Mouse (Mus musculus): Measurements from ENCODE around the gene Keg1. TPM values are rescaled to one million over a fixed set of nuclear protein-coding genes. Genes with fewer than 3 reads are reported as not detected.
"Not testable (repeated sequence)": the region's sequence is repeated elsewhere in the genome, so short reads cannot be mapped to it uniquely, and the experiment has no call there.

Keg1 gene
- polyA plus RNA-seq, 1 experiment = not detected

DNA sequence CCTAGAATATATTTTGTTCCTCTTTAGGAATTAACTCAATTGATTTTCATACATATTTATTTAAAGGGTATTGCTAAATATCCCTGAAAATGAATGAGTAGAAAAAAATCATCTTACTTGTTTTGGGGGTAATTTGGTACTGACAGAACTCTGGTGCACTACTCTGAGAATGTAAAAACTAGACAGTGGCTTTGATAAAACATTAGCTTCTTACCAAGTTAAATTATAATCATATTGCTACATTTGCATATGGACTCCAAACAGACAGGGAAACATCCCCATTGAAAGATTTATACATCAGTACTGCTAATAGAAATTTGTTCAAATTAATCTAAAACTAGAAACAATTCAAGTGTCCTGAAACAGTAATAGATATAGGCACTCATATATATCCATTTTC lies 10.4 kb upstream of the Keg1 start:
- TF ChIP-seq POLR2A (IDR thresholded peaks at IDR 0.05; ENCODE audit: control insufficient read depth, low read depth, low read length) (no peak), CTCF (IDR thresholded peaks at IDR 0.05; ENCODE audit: control insufficient read depth, insufficient read depth, insufficient replicate concordance, low read depth, low read length) (no peak)
- no peaks in the 10 kb centered on the region for H3K27me3 ChIP-seq (ENCODE audit: control insufficient read depth, insufficient read depth, low read length)
- H3K4me1 ChIP-seq (ENCODE audit: control insufficient read depth, insufficient read depth, low read length) = no peaks in the 10 kb centered on the region
- H3K27ac ChIP-seq (ENCODE audit: control insufficient read depth, insufficient read depth, low read depth, low read length) = no peak overlapping the region
- H3K36me3 ChIP-seq (ENCODE audit: control insufficient read depth, insufficient read depth, low read length) = no peaks in the 10 kb centered on the region
- H3K4me3 ChIP-seq (ENCODE audit: control insufficient read depth, low read depth, low read length) = no peak overlapping the region

DNA sequence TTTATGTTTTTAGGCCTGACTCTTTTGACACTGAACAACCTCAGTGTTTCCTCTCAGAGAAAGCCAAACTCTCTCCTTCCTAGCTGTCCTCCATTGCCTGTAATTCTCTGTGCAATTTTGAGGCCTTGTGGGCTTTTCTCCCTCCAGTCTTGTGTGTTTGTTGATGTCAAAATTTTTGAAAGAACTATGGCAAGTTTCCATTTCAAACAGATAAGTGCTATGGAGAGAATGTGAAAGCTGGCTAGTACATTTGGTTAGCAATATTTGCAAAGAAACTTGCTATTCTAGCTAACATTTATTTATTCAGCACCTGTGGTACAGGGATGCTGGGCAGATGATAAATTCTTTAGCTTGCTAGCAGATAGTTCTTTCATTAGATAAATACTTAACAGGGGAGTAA lies 635 bp downstream of the Keg1 start:
- Histone ChIP-seq H3K27me3 (ENCODE audit: control insufficient read depth, insufficient read depth, low read length) (no peaks in the 10 kb centered on the region), H3K27ac (ENCODE audit: control insufficient read depth, insufficient read depth, low read depth, low read length) (no peak overlapping the region), H3K4me3 (ENCODE audit: control insufficient read depth, low read depth, low read length) (no peak overlapping the region), H3K36me3 (ENCODE audit: control insufficient read depth, insufficient read depth, low read length) (no peaks in the 10 kb centered on the region), H3K4me1 (ENCODE audit: control insufficient read depth, insufficient read depth, low read length) (no peaks in the 10 kb centered on the region)
- TF ChIP-seq CTCF (IDR thresholded peaks at IDR 0.05; ENCODE audit: control insufficient read depth, insufficient read depth, insufficient replicate concordance, low read depth, low read length) (no peak), POLR2A (IDR thresholded peaks at IDR 0.05; ENCODE audit: control insufficient read depth, low read depth, low read length) (no peak)

DNA sequence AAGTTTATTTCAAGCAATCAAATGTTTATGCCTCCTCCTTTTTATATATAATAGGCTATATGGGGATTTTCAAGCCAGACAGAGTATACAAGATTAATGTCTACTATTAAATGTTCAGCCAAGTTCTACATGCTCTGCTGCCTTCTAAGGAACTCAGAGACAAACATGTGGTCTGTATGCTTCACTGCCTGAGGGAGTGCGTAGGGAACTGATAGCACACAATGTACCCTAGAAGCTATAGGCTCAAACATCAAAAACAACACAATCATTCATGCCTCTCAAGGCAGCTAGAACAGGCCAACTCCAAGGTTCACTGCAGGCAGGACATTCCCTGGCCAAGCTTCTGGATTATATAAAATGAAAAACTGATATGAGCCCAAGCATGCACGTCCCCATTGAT lies 12.9 kb downstream of the Keg1 start:
- H3K36me3 ChIP-seq (ENCODE audit: control insufficient read depth, insufficient read depth, low read length) = no peaks in the 10 kb centered on the region
- H3K4me1 ChIP-seq (ENCODE audit: control insufficient read depth, insufficient read depth, low read length) = no peaks in the 10 kb centered on the region
- H3K27me3 ChIP-seq (ENCODE audit: control insufficient read depth, insufficient read depth, low read length) = no peaks in the 10 kb centered on the region
- H3K4me3 ChIP-seq (ENCODE audit: control insufficient read depth, low read depth, low read length) = no peak overlapping the region
- no peak overlapping the region for H3K27ac ChIP-seq (ENCODE audit: control insufficient read depth, insufficient read depth, low read depth, low read length)
- TF ChIP-seq CTCF (IDR thresholded peaks at IDR 0.05; ENCODE audit: control insufficient read depth, insufficient read depth, insufficient replicate concordance, low read depth, low read length) (no peak), POLR2A (IDR thresholded peaks at IDR 0.05; ENCODE audit: control insufficient read depth, low read depth, low read length) (no peak)

DNA sequence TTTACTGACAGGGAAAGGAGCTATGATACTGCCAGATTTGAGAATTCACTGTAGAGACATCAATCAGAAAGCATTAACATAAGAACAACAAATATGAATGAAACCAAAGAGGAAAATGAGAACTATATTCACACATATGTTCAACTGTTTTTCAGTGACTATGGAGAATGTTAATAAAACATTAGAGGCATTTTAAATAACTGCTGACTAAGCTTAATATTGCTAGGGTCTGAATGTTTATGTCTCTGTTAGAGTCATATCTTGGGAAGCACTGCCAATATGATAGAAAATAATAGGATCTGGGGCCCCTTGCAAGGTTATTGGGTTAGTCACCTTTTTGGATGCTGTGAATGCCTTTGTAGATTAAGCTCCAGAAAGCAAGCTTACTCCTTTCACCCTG lies 13.4 kb downstream of the Keg1 start:
- TF ChIP-seq CTCF (IDR thresholded peaks at IDR 0.05; ENCODE audit: control insufficient read depth, insufficient read depth, insufficient replicate concordance, low read depth, low read length) = no peak
- TF ChIP-seq POLR2A (IDR thresholded peaks at IDR 0.05; ENCODE audit: control insufficient read depth, low read depth, low read length) = no peak
- no peak overlapping the region for H3K4me3 ChIP-seq (ENCODE audit: control insufficient read depth, low read depth, low read length)
- no peak overlapping the region for H3K27ac ChIP-seq (ENCODE audit: control insufficient read depth, insufficient read depth, low read depth, low read length)
- H3K36me3 ChIP-seq (ENCODE audit: control insufficient read depth, insufficient read depth, low read length) = no peaks in the 10 kb centered on the region
- no peaks in the 10 kb centered on the region for H3K4me1 ChIP-seq (ENCODE audit: control insufficient read depth, insufficient read depth, low read length)
- no peaks in the 10 kb centered on the region for H3K27me3 ChIP-seq (ENCODE audit: control insufficient read depth, insufficient read depth, low read length)

DNA sequence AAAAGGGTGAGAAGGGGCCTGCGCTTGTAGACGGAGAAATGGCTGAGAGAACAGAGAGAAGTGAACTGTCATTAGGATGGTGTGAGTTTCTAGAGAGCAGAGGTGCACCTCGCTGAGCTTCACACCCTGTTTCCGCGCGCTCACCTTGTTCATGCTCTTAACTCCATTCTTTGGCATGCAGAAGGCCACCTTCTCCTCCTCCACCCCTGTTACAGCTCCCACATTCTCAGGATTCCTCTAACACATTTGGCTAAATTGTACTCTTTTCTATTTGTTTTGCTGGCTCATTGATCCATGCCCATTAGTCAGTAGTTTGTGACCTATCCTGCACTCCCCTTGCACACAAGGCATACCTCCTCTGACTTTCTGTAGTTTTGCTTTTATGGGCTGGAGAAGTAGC lies 23.6 kb downstream of the Keg1 start:
- TF ChIP-seq POLR2A (IDR thresholded peaks at IDR 0.05; ENCODE audit: control insufficient read depth, low read depth, low read length) (no peak), CTCF (IDR thresholded peaks at IDR 0.05; ENCODE audit: control insufficient read depth, insufficient read depth, insufficient replicate concordance, low read depth, low read length) (no peak)
- Histone ChIP-seq H3K4me3 (ENCODE audit: control insufficient read depth, low read depth, low read length) (no peak overlapping the region), H3K27me3 (ENCODE audit: control insufficient read depth, insufficient read depth, low read length) (no peaks in the 10 kb centered on the region), H3K27ac (ENCODE audit: control insufficient read depth, insufficient read depth, low read depth, low read length) (no peak overlapping the region), H3K36me3 (ENCODE audit: control insufficient read depth, insufficient read depth, low read length) (no peaks in the 10 kb centered on the region), H3K4me1 (ENCODE audit: control insufficient read depth, insufficient read depth, low read length) (no peaks in the 10 kb centered on the region)

DNA sequence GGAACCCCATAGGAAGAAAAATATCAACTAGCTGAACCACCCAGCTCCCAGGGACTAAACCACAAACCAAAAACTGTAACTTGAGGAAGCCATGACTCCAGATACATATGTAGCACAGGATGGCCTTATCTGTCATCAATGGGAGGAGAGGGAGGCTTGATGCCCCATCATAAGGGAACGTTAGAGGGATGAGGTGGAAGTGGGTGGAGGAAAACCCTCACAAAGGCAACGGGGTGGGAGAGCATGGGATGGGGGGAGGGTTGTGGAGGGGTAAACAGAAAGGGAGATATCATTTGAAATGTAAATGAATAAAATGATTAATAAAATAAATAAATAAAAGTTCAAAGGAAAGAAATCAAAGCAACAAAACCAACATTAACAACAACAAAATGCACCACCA lies 24.9 kb downstream of the Keg1 start:
- no peak for TF ChIP-seq POLR2A (IDR thresholded peaks at IDR 0.05; ENCODE audit: control insufficient read depth, low read depth, low read length)
- TF ChIP-seq CTCF (IDR thresholded peaks at IDR 0.05; ENCODE audit: control insufficient read depth, insufficient read depth, insufficient replicate concordance, low read depth, low read length) = no peak
- no peak overlapping the region for H3K27ac ChIP-seq (ENCODE audit: control insufficient read depth, insufficient read depth, low read depth, low read length)
- no peaks in the 10 kb centered on the region for H3K4me1 ChIP-seq (ENCODE audit: control insufficient read depth, insufficient read depth, low read length)
- no peaks in the 10 kb centered on the region for H3K36me3 ChIP-seq (ENCODE audit: control insufficient read depth, insufficient read depth, low read length)
- H3K27me3 ChIP-seq (ENCODE audit: control insufficient read depth, insufficient read depth, low read length) = no peaks in the 10 kb centered on the region
- no peak overlapping the region for H3K4me3 ChIP-seq (ENCODE audit: control insufficient read depth, low read depth, low read length)

DNA sequence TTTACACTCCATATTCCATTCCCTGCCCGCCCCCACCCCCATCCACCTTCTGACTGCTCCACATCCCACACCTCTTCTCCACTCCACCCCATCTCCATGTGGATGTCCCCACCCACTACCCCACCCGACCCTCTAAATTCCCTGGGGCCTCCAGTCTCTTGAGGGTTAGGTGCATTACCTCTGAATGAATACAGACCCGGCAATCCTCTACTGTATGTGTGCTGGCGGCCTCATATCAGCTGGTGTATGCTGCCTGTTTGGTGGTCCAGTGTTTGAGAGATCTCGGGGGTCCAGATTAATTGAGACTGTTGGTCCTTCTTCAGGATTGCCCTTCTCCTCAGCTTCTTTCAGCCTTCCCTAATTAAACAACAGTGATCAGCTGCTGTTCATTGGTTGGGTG lies 25.3 kb downstream of the Keg1 start:
- H3K27me3 ChIP-seq (ENCODE audit: control insufficient read depth, insufficient read depth, low read length); H3K4me3 ChIP-seq (ENCODE audit: control insufficient read depth, low read depth, low read length); H3K36me3 ChIP-seq (ENCODE audit: control insufficient read depth, insufficient read depth, low read length); H3K27ac ChIP-seq (ENCODE audit: control insufficient read depth, insufficient read depth, low read depth, low read length); H3K4me1 ChIP-seq (ENCODE audit: control insufficient read depth, insufficient read depth, low read length): not testable (repeated sequence)

DNA sequence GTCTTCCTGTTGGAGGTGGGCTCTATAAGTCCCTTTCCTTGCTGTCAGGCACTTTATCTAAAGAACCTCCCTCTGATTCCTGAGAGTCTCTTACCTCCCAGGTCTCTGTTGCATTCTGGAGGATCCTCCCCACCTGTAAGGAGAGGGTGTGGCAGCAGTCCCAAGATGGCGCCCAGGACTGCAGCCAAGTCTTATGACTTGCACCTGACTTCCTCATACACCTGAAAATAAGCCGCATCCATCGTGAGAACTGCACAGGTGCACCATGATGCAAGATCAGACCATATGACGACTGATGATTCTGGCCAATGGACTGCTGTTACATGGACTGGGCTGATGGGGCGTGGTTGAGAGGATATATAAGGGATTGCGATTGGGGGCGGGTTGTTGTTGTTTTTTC lies 26.0 kb downstream of the Keg1 start:
- not testable (repeated sequence) for H3K36me3 ChIP-seq (ENCODE audit: control insufficient read depth, insufficient read depth, low read length); H3K4me1 ChIP-seq (ENCODE audit: control insufficient read depth, insufficient read depth, low read length); H3K4me3 ChIP-seq (ENCODE audit: control insufficient read depth, low read depth, low read length); H3K27ac ChIP-seq (ENCODE audit: control insufficient read depth, insufficient read depth, low read depth, low read length); H3K27me3 ChIP-seq (ENCODE audit: control insufficient read depth, insufficient read depth, low read length)
